Mouse (Mus musculus) lung, postnatal 0 days (tissue): ENCODE measurements at regions not wholly inside any gene's neighbourhood (a gene's known extent, or its start where the extent isn't known, plus 50 kb on each side); places are given as distances from the start of the nearest gene placed in this dataset.
A peak's percentile ranks its signal among the peaks of the same experiment; 100 is the strongest.

ENCODE experiments used
- ATAC-seq: fragments of 200-750 bp; cut with Nextera tagmentation; 2 replicates; pipeline ENCODE4 v1.8.0; 2017; ENCODE audit warnings: moderate library complexity
- DNase-seq: peaks from one replicate; pipeline ENCODE4 v3.0.0-alpha.2; 2016; ENCODE audit warnings: low spot score
- H3K27ac ChIP-seq: fragments of 300-500 bp; sonication (generic); 2 replicates; pipeline ENCODE4 v1.5.1; 2014; ENCODE audit warnings: antibody characterized with exemption, mild to moderate bottlenecking, low read length, mixed read lengths
- H3K27me3 ChIP-seq: fragments of 300-500 bp; sonication (generic); replicated peaks from 2 replicates; pipeline ENCODE4 v1.6.1; 2014; ENCODE audit warnings: low read length, mixed read lengths; ENCODE audit not compliant: insufficient read depth
- H3K36me3 ChIP-seq: fragments of 300-500 bp; sonication (generic); 2 replicates; pipeline ENCODE4 v1.6.1; 2014; ENCODE audit warnings: low read length, mixed read lengths; ENCODE audit not compliant: insufficient read depth
- H3K4me1 ChIP-seq: fragments of 300-500 bp; sonication (generic); 2 replicates; pipeline ENCODE4 v1.6.1; 2014; ENCODE audit warnings: antibody characterized with exemption, low read depth, low read length, mixed read lengths; ENCODE audit not compliant: insufficient read depth
- H3K4me2 ChIP-seq: fragments of 300-500 bp; sonication (generic); replicated peaks from 2 replicates; pipeline ENCODE4 v1.6.1; 2014; ENCODE audit warnings: low read depth, mild to moderate bottlenecking, low read length, moderate library complexity, mixed read lengths
- H3K4me3 ChIP-seq: fragments of 300-500 bp; sonication (generic); 2 replicates; pipeline ENCODE4 v1.5.1; 2014; ENCODE audit warnings: low read depth, low read length
- H3K9ac ChIP-seq: fragments of 300-500 bp; sonication (generic); replicated peaks from 2 replicates; pipeline ENCODE4 v1.6.1; 2014; ENCODE audit warnings: low read depth, mild to moderate bottlenecking
- H3K9me3 ChIP-seq: fragments of 300-500 bp; sonication (generic); 2 replicates; pipeline ENCODE4 v1.6.1; 2016; ENCODE audit warnings: low read length, mixed read lengths
- CTCF ChIP-seq: IDR thresholded peaks from 2 replicates; pipeline ENCODE4 v1.5.1; 2016; ENCODE audit warnings: antibody characterized with exemption, mild to moderate bottlenecking
- EP300 ChIP-seq: IDR thresholded peaks from 2 replicates; pipeline ENCODE4 v1.6.1; 2016; ENCODE audit warnings: antibody characterized with exemption, mild to moderate bottlenecking, control low read depth
- WGBS: fragments of 180-500 bp; shearing (Covaris S2); extraction: QIAGEN DNeasy Blood & Tissue Kit; methylation state at CpG from one replicate; pipeline ENCODE4 v1.1.7; 2014; 5-methylcytosine and 5-hydroxymethylcytosine counted together

- WGBS, result 64% methylated on average over 3 of the region's 3 CpGs
- no peak overlapping the region for H3K9ac ChIP-seq
- no peaks in the 10 kb centered on the region for H3K27me3 ChIP-seq
- ATAC-seq (no peak), DNase-seq (no peak)
- H3K4me3 ChIP-seq, result no peak overlapping the region
- H3K9me3 ChIP-seq, result no peaks in the 10 kb centered on the region
- no peak overlapping the region for H3K4me2 ChIP-seq
- no peaks in the 10 kb centered on the region for H3K36me3 ChIP-seq
- H3K4me1 ChIP-seq, result no peaks in the 10 kb centered on the region
- no peak overlapping the region for H3K27ac ChIP-seq
- TF ChIP-seq EP300, result no peak
- no peak for TF ChIP-seq CTCF
These were observed 315.4 kb upstream of the Dnajc24 start for GRCm38 (mm10) chr2:106318695-106319266.

DNA sequence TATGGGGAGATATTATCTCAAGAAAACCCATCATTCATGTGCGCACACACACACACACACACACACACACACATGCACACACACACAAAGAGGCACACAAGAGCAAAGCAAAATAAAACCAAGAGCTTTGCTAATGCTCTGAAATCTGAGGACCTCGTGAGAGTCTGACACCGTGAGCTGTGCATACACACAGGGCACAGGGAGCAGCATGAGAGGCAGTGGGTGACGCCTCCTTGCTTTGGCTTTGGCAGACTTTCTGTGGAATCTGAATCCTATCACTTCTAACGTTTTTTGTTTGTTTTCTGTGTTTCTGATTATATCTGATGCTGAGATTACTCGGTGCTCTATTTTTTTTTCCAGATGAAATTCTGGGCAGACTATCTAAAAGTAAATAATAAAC is 343.4 kb upstream of the Dnajc24 start:
- H3K36me3 ChIP-seq, result no peaks in the 10 kb centered on the region
- ATAC-seq, result peak; percentile 32; the same call in 1 of the 2 replicates
- H3K27ac ChIP-seq, result no peak overlapping the region
- no peaks in the 10 kb centered on the region for H3K4me1 ChIP-seq
- DNase-seq, result peak; percentile 5
- H3K9ac ChIP-seq, result no peak overlapping the region
- 37% methylated on average over 6 of the region's 6 CpGs for WGBS
- H3K27me3 ChIP-seq, result no peaks in the 10 kb centered on the region
- H3K4me2 ChIP-seq, result no peak overlapping the region
- TF ChIP-seq CTCF (no peak), EP300 (no peak)
- no peaks in the 10 kb centered on the region for H3K9me3 ChIP-seq
- no peak overlapping the region for H3K4me3 ChIP-seq

DNA sequence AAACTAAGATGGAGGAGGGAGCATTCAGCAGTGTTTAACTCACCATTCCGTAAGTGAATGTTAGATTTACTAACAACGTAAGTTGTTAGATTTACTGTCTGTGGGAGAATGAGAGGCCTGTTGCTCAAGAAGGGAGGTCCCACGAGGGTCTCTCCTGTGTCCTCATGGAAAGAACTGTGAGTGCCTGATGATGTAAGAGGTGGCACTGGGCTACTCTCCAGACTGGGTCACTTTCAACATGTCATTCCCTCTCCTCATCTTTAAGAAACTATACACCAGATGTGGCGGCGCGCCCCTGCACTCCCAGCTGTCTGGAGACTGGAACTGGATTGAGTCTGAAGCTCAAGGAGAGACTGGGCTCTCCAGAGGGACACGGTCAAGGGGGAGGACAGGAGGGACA is 343.9 kb upstream of the Dnajc24 start:
- ATAC-seq (peak; percentile 84), DNase-seq (peak; percentile 58)
- WGBS, result 56% methylated on average over 7 of the region's 7 CpGs
- no peaks in the 10 kb centered on the region for H3K9me3 ChIP-seq
- no peak overlapping the region for H3K9ac ChIP-seq
- no peaks in the 10 kb centered on the region for H3K36me3 ChIP-seq
- H3K27ac ChIP-seq, result no peak overlapping the region
- H3K4me3 ChIP-seq, result no peak overlapping the region
- TF ChIP-seq EP300 (no peak), CTCF (no peak)
- H3K27me3 ChIP-seq, result no peaks in the 10 kb centered on the region
- no peak overlapping the region for H3K4me2 ChIP-seq
- H3K4me1 ChIP-seq, result no peaks in the 10 kb centered on the region

DNA sequence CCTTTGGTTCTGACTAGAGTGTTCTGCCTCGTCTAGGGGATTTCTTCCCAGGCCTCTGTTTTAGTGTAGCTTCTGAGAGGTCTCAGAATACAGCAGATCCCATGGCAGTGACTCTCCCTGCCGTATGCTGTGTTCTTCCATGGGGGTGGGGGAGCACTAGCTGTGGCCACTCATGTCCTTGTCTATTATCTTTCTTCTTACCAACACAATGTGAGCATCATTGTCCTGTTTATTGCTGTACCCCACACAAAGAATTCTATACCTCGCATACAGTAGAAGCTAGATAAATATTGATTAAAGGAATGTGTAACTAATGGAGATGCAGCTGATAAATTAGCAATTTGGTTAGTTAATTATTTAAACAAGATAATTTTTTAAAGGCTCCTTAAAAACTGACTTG is 337.5 kb upstream of the Mpped2 start:
- Histone ChIP-seq H3K9me3 (no peaks in the 10 kb centered on the region), H3K9ac (no peak overlapping the region), H3K4me3 (no peak overlapping the region), H3K36me3 (no peaks in the 10 kb centered on the region), H3K27ac (no peak overlapping the region), H3K4me1 (no peaks in the 10 kb centered on the region), H3K4me2 (no peak overlapping the region), H3K27me3 (no peaks in the 10 kb centered on the region)
- WGBS, result 68% methylated on average over 3 of the region's 3 CpGs
- no peak for TF ChIP-seq EP300
- TF ChIP-seq CTCF, result no peak
- ATAC-seq (no peak), DNase-seq (no peak)

GRCm38 (mm10) chr2:106355984-106356547 is 337.0 kb upstream of the Mpped2 start:
- no peak overlapping the region for H3K4me3 ChIP-seq
- no peaks in the 10 kb centered on the region for H3K4me1 ChIP-seq
- no peaks in the 10 kb centered on the region for H3K9me3 ChIP-seq
- TF ChIP-seq CTCF (peak; percentile 78), EP300 (no peak)
- WGBS, result 34% methylated on average over 5 of the region's 5 CpGs
- DNase-seq (peak; percentile 88), ATAC-seq (peak; percentile 74)
- H3K4me2 ChIP-seq, result no peak overlapping the region
- no peaks in the 10 kb centered on the region for H3K36me3 ChIP-seq
- H3K9ac ChIP-seq, result no peak overlapping the region
- H3K27me3 ChIP-seq, result no peaks in the 10 kb centered on the region
- H3K27ac ChIP-seq, result no peak overlapping the region

GRCm38 (mm10) chr2:106368641-106369040 is 324.4 kb upstream of the Mpped2 start:
- H3K4me1 ChIP-seq, result no peaks in the 10 kb centered on the region
- no peaks in the 10 kb centered on the region for H3K27me3 ChIP-seq
- DNase-seq (no peak), ATAC-seq (no peak)
- H3K4me3 ChIP-seq, result no peak overlapping the region
- 82% methylated on average over 5 of the region's 5 CpGs for WGBS
- TF ChIP-seq CTCF (no peak), EP300 (no peak)
- H3K9ac ChIP-seq, result no peak overlapping the region
- no peak overlapping the region for H3K27ac ChIP-seq
- no peak overlapping the region for H3K4me2 ChIP-seq
- H3K9me3 ChIP-seq, result no peaks in the 10 kb centered on the region
- H3K36me3 ChIP-seq, result no peaks in the 10 kb centered on the region
